Mouse (Mus musculus): ENCODE results near the gene Bbs1. TPM values are rescaled to one million over a fixed set of nuclear protein-coding genes. Genes with fewer than 3 reads are reported as not detected.

The Bbs1 gene
- polyA plus RNA-seq, 1 experiment from 2014 or later = 12.1 TPM

DNA sequence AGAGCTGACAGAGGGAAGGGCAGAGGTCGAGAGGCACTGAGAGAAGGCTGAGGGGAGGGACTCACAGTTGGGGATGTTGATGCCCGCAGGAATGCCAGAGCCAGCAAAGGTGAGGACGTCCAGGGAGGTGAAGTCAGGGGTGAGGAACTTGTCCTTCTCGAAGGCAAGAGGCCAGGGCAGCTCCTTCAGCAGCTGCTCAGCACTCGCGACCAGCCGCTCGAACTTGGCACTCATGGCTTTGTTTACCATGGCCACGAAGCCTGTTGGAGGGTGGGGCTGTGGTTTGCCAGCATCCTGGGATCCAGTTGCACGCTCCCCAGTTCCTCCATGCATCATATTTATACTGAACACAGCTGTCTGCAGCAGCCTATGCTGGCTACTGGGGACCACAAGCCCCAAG, 10.4 kb upstream of the Bbs1 start:
- Histone ChIP-seq H3K9ac (no peak overlapping the region), H3K4me1 (no peaks in the 10 kb centered on the region), H3K27ac (no peak overlapping the region), H3K9me3 (no peaks in the 10 kb centered on the region), H3K4me2 (no peak overlapping the region), H3K36me3 (replicated peaks) (peaks cover 73% of the 10 kb centered on the region), H3K27me3 (replicated peaks) (no peaks in the 10 kb centered on the region), H3K4me3 (no peak overlapping the region)
- no peak for ATAC-seq (replicated peaks)
- WGBS = 80% methylated on average over 10 of the region's 10 CpGs

DNA sequence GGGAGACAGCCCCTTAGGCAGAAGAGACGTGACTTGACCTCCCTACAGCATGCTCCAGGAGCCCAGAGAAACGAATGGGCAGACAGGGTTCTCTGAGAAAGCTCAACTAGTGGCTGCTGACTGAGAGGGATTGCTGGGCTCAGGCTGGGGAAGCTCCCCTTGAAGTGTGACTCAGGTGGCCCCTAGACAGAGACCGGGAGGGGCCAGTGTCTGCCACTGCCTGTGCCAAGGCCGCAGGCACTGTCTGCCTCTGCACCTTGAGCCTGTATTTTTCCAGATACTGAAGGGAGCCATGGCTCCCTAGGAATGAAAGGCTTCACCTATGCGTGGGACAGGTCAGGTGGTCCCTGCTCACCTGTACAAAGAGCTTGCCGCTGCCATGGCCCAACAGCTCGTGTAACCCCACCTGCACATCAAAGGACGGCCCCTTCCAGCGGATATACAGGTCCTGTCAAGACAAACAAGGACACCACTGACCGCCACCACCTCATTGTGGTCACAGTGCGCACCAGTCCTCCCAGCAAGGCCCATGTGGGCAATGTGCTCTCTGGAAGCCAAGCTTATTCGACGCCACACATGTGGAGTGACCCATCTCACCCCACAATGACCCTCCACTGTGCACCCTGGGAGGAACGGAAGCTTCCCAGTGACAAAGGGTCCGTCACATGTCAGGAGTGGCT, 9.6 kb upstream of the Bbs1 start:
- Histone ChIP-seq H3K4me2 (no peak overlapping the region), H3K4me3 (no peak overlapping the region), H3K27ac (no peak overlapping the region), H3K9me3 (no peaks in the 10 kb centered on the region), H3K36me3 (replicated peaks) (peaks cover 65% of the 10 kb centered on the region), H3K4me1 (no peaks in the 10 kb centered on the region), H3K27me3 (replicated peaks) (no peaks in the 10 kb centered on the region), H3K9ac (no peak overlapping the region)
- WGBS = 92% methylated on average over 15 of the region's 15 CpGs
- no peak for ATAC-seq (replicated peaks)

GRCm38 (mm10) chr19:4909376-4909775, 2.9 kb upstream of the Bbs1 start:
- H3K4me1 ChIP-seq = peaks cover 15% of the 10 kb centered on the region
- 91% methylated on average over 7 of the region's 7 CpGs for WGBS
- no peaks in the 10 kb centered on the region for H3K9me3 ChIP-seq
- H3K4me3 ChIP-seq = no peak overlapping the region
- H3K9ac ChIP-seq = no peak overlapping the region
- no peak for ATAC-seq (replicated peaks)
- H3K36me3 ChIP-seq (replicated peaks) = peaks cover 32% of the 10 kb centered on the region
- H3K4me2 ChIP-seq = no peak overlapping the region
- no peak overlapping the region for H3K27ac ChIP-seq
- no peaks in the 10 kb centered on the region for H3K27me3 ChIP-seq (replicated peaks)

GRCm38 (mm10) chr19:4908107-4908506, 1.7 kb upstream of the Bbs1 start:
- WGBS = 87% methylated on average over 4 of the region's 4 CpGs
- ATAC-seq (replicated peaks) = no peak
- H3K27ac ChIP-seq = no peak overlapping the region
- peaks cover 15% of the 10 kb centered on the region for H3K4me1 ChIP-seq
- H3K4me2 ChIP-seq = no peak overlapping the region
- no peak overlapping the region for H3K4me3 ChIP-seq
- H3K36me3 ChIP-seq (replicated peaks) = peaks cover 24% of the 10 kb centered on the region
- no peak overlapping the region for H3K9ac ChIP-seq
- no peaks in the 10 kb centered on the region for H3K9me3 ChIP-seq
- H3K27me3 ChIP-seq (replicated peaks) = no peaks in the 10 kb centered on the region

DNA sequence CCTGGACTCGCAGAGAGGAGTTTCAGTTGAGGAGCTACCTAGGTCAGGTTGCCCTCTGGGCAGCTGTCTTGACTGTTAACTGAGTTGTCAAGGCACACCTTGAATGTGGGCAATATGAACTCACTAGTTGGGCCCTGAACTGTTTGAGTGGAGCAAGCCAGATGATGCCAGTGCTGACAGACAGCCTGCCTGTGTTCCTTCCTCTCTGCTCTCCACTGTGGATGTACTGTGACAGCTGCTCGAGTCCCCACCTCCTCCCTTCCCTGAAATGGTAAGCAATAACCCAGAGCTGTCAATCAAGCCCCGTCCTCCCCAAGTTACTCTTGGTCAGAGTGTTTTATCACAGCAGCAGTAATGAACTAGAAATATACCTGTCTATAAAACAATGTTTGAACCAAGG, 6.5 kb downstream of the Bbs1 start:
- no peak overlapping the region for H3K4me3 ChIP-seq
- H3K27me3 ChIP-seq (replicated peaks) = no peaks in the 10 kb centered on the region
- H3K27ac ChIP-seq = no peak overlapping the region
- no peak overlapping the region for H3K4me2 ChIP-seq
- no peak for ATAC-seq (replicated peaks)
- H3K9ac ChIP-seq = no peak overlapping the region
- no peaks in the 10 kb centered on the region for H3K9me3 ChIP-seq
- WGBS = 90% methylated on average over 3 of the region's 3 CpGs
- H3K4me1 ChIP-seq = peaks cover under 1% of the 10 kb centered on the region; the same call in 1 of the 2 replicates
- H3K36me3 ChIP-seq (replicated peaks) = peaks cover 22% of the 10 kb centered on the region; the same call in 1 of the 2 replicates

GRCm38 (mm10) chr19:4898972-4899371, 7.5 kb downstream of the Bbs1 start:
- no peak for ATAC-seq (replicated peaks)

GRCm38 (mm10) chr19:4896780-4897520, 9.5 kb downstream of the Bbs1 start:
- no peak for ATAC-seq (replicated peaks)
- H3K4me3 ChIP-seq = no peak overlapping the region
- no peak overlapping the region for H3K9ac ChIP-seq
- peaks cover 28% of the 10 kb centered on the region; the same call in 1 of the 2 replicates for H3K36me3 ChIP-seq (replicated peaks)
- no peaks in the 10 kb centered on the region for H3K9me3 ChIP-seq
- no peak overlapping the region for H3K4me2 ChIP-seq
- 52% methylated on average over 21 of the region's 21 CpGs for WGBS
- H3K4me1 ChIP-seq = no peaks in the 10 kb centered on the region
- H3K27ac ChIP-seq = no peak overlapping the region
- no peaks in the 10 kb centered on the region for H3K27me3 ChIP-seq (replicated peaks)

More at GRCm38 (mm10) chr19:4898972-4899371, 7.5 kb downstream of the Bbs1 start:
- H3K36me3 ChIP-seq (replicated peaks) = peaks cover 27% of the 10 kb centered on the region; the same call in 1 of the 2 replicates
- H3K27ac ChIP-seq = no peak overlapping the region
- no peak overlapping the region for H3K4me3 ChIP-seq
- H3K9me3 ChIP-seq = no peaks in the 10 kb centered on the region
- no peak overlapping the region for H3K9ac ChIP-seq
- no peaks in the 10 kb centered on the region for H3K27me3 ChIP-seq (replicated peaks)
- 89% methylated on average over 9 of the region's 9 CpGs for WGBS
- H3K4me2 ChIP-seq = no peak overlapping the region
- H3K4me1 ChIP-seq = no peaks in the 10 kb centered on the region

DNA sequence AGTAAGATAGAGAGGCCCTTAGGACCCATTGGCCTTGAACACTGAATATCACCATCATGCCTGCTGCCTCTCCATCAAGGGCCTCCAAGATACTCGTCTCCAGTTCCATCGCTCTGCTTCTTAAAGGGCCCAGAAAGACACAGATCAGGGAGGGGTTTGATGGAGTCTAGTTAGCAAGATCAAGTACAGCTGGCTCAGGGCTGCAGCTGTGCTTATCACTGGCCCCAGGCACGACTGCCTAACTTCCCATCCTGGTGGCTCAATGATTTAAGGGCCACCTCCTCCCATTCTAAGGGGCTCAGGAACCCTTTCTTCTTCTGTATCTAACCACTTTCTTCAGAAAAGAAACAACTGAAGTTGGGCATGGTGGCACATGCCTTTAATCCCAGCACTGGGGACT, 14.6 kb downstream of the Bbs1 start:
- Histone ChIP-seq H3K36me3 (replicated peaks) (peaks cover 28% of the 10 kb centered on the region; the same call in 1 of the 2 replicates), H3K4me1 (no peaks in the 10 kb centered on the region)
- 83% methylated on average over 3 of the region's 3 CpGs for WGBS

GRCm38 (mm10) chr19:4889791-4890190, 16.6 kb downstream of the Bbs1 start:
- Histone ChIP-seq H3K9ac (no peak overlapping the region), H3K4me3 (no peak overlapping the region), H3K4me2 (no peak overlapping the region), H3K27me3 (replicated peaks) (no peaks in the 10 kb centered on the region), H3K9me3 (no peaks in the 10 kb centered on the region), H3K4me1 (no peaks in the 10 kb centered on the region), H3K27ac (no peak overlapping the region), H3K36me3 (replicated peaks) (peaks cover 28% of the 10 kb centered on the region; the same call in 1 of the 2 replicates)
- no peak for ATAC-seq (replicated peaks)
- WGBS = 88% methylated on average over 10 of the region's 10 CpGs

More for the DNA sequence above, 14.6 kb downstream of the Bbs1 start:
- H3K4me3 ChIP-seq = no peak overlapping the region
- no peaks in the 10 kb centered on the region for H3K27me3 ChIP-seq (replicated peaks)
- H3K9me3 ChIP-seq = no peaks in the 10 kb centered on the region
- no peak overlapping the region for H3K27ac ChIP-seq
- no peak overlapping the region for H3K4me2 ChIP-seq
- no peak for ATAC-seq (replicated peaks)
- no peak overlapping the region for H3K9ac ChIP-seq

DNA sequence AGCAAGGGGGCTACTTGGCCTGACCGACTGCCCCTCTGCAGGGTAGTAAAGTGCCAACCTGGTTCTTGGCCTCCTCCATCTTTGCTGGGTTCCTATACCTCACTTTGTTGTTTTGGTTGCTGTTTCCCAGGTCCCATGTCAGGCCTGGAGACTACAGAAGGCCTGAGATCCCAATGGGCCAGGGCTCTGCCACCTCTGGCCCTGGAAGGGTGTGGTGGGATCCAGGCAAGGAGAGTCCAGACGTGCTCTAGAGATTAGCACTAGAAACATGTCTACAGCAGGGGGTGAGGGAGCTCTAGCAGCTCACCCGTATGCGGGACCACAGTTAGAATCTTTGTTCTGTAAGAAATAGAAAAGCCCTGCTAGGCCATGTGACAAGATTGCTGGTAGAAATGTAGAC, 22.5 kb downstream of the Bbs1 start:
- Histone ChIP-seq H3K36me3 (replicated peaks) (no peaks in the 10 kb centered on the region), H3K4me3 (no peak overlapping the region)
- ATAC-seq (replicated peaks) = no peak

GRCm38 (mm10) chr19:4879324-4879703, 27.1 kb downstream of the Bbs1 start:
- Histone ChIP-seq H3K9me3 (no peaks in the 10 kb centered on the region), H3K4me2 (peak overlapping the region; percentile 70), H3K27me3 (replicated peaks) (no peaks in the 10 kb centered on the region), H3K4me1 (peaks cover 16% of the 10 kb centered on the region), H3K9ac (peak overlapping the region; percentile 74), H3K27ac (peak overlapping the region; percentile 76; the same call in 1 of the 2 replicates), H3K36me3 (replicated peaks) (no peaks in the 10 kb centered on the region), H3K4me3 (peak overlapping the region; percentile 86)
- 66% methylated on average over 10 of the region's 10 CpGs for WGBS
- no peak for ATAC-seq (replicated peaks)

More for the DNA sequence above, 22.5 kb downstream of the Bbs1 start:
- WGBS = 88% methylated on average over 4 of the region's 4 CpGs
- H3K4me1 ChIP-seq = peaks cover 9% of the 10 kb centered on the region
- no peaks in the 10 kb centered on the region for H3K9me3 ChIP-seq
- no peak overlapping the region for H3K4me2 ChIP-seq
- no peak overlapping the region for H3K9ac ChIP-seq
- H3K27me3 ChIP-seq (replicated peaks) = no peaks in the 10 kb centered on the region
- H3K27ac ChIP-seq = no peak overlapping the region

DNA sequence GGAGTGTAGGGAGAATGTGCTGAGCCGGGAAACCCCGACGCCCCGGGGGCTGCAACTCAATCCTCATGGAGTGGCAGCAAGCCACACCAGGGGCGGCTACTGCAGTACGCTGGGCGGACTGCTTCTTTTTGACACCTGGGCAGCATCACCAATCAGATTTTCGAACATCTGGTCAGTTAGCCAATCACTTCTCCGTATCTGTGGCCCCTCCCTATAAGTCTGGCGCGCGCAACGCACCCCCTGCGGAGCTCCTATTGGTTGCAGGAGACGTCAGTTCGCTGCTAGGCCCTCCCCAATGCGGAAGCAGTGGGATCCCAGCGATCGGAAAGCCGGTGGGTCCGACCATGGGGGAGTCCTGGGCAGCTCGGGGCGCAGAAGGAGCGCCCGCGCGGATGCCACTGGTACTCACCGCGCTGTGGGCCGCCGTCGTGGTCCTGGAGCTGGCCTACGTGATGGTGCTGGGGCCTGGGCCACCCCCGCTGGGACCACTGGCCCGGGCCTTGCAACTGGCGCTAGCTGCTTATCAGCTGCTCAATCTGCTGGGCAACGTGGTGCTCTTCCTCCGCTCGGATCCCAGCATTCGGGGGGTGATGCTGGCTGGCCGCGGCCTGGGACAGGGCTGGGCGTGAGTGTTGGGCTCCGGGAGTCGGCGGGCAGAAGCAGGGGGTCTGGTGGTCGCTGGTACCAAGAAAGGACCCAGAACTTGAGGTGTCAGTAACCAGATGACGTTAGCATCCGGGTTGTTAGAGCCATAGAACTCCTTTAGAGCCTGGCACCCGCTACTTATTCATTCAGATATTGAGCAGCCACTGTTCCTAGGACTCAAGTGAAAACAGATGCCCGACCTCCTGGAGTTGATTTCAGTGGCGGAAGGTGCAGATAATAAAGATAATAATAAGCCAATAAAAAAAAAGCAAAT, 27.8 kb downstream of the Bbs1 start, which contains the start of gene Zdhhc24:
Gene Zdhhc24 (plus strand): TSS at position 264 of the 919 bp plus-strand sequence.
- Histone ChIP-seq H3K9me3 (no peaks in the 10 kb centered on the region), H3K4me3 (peak within 1 kb of the TSS; percentile 86), H3K27me3 (replicated peaks) (no peaks in the 10 kb centered on the region), H3K27ac (peak within 1 kb of the TSS; percentile 76), H3K4me1 (peaks cover 16% of the 10 kb centered on the region), H3K36me3 (replicated peaks) (no peaks in the 10 kb centered on the region), H3K4me2 (peak within 1 kb of the TSS; percentile 70), H3K9ac (peak within 1 kb of the TSS; percentile 74)
- peak; percentile 98 for ATAC-seq (replicated peaks)
- WGBS = 2% methylated on average over 52 of the region's 52 CpGs

Data from midbrain, embryonic 15.5 days (tissue).